Mouse (Mus musculus) embryonic facial prominence, embryonic 14.5 days (tissue): ENCODE measurements around the gene Usp19. TPM values are rescaled to one million over a fixed set of nuclear protein-coding genes. Genes with fewer than 3 reads are reported as not detected.

Experiments
- ATAC-seq: fragments of 200-750 bp; cut with Nextera tagmentation; 2 replicates; pipeline ENCODE4 v1.8.0; 2017; ENCODE audit warnings: low read depth, moderate number of reproducible peaks, moderate TSS enrichment
- DNase-seq: peaks from one replicate; pipeline ENCODE4 v3.0.0-alpha.2; 2015; ENCODE audit warnings: low spot score
- H3K27ac ChIP-seq: fragments of 300-500 bp; sonication (generic); replicated peaks from 2 replicates; pipeline ENCODE4 v1.5.1; 2014; ENCODE audit warnings: low read depth, mild to moderate bottlenecking, low read length, moderate library complexity
- H3K27me3 ChIP-seq: fragments of 300-500 bp; sonication (generic); replicated peaks from 2 replicates; pipeline ENCODE4 v1.6.1; 2014; ENCODE audit warnings: low read length; ENCODE audit not compliant: control insufficient read depth, insufficient read depth
- H3K36me3 ChIP-seq: fragments of 300-500 bp; sonication (generic); 2 replicates; pipeline ENCODE4 v1.6.1; 2014; ENCODE audit warnings: low read length, mixed read lengths; ENCODE audit not compliant: control insufficient read depth, insufficient read depth
- H3K4me1 ChIP-seq: fragments of 300-500 bp; sonication (generic); 2 replicates; pipeline ENCODE4 v1.6.1; 2014; ENCODE audit warnings: antibody characterized with exemption, low read length; ENCODE audit not compliant: control insufficient read depth, insufficient read depth
- H3K4me2 ChIP-seq: fragments of 300-500 bp; sonication (generic); 2 replicates; pipeline ENCODE4 v1.6.1; 2014; ENCODE audit warnings: low read depth, mild to moderate bottlenecking, low read length, moderate library complexity, mixed read lengths
- H3K4me3 ChIP-seq: fragments of 300-500 bp; sonication (generic); 2 replicates; pipeline ENCODE4 v1.5.1; 2014; ENCODE audit warnings: low read depth, mild to moderate bottlenecking, low read length
- H3K9ac ChIP-seq: fragments of 300-500 bp; sonication (generic); 2 replicates; pipeline ENCODE4 v1.6.1; 2014; ENCODE audit warnings: low read depth, mild to moderate bottlenecking, low read length, moderate library complexity, mixed read lengths
- H3K9me3 ChIP-seq: fragments of 300-500 bp; sonication (generic); 2 replicates; pipeline ENCODE4 v1.6.1; 2016; ENCODE audit warnings: low read length; ENCODE audit not compliant: control insufficient read depth
- WGBS: fragments of 180-500 bp; shearing (Covaris S2); extraction: QIAGEN DNeasy Blood & Tissue Kit; methylation state at CpG from one replicate; pipeline ENCODE4 v1.1.7; 2014; 5-methylcytosine and 5-hydroxymethylcytosine counted together
- polyA plus RNA-seq: library from polyadenylated mRNA; unstranded; fragments of >200 nt; fragmentation: Nextera tagmentation; extraction: Ambion mirVana; gene quantifications from 2 replicates; pipeline ENCODE4 v1.2.1, GENCODE M21; 2014

Gene Usp19
- polyA plus RNA-seq, 1 experiment from 2014 or later: 57.8 TPM

GRCm38 (mm10) chr9:108521604-108522003 lies 31.2 kb downstream of the Usp19 start:
- Histone ChIP-seq H3K4me1 (peaks cover 3% of the 10 kb centered on the region; the same call in 1 of the 2 replicates), H3K36me3 (peaks cover 25% of the 10 kb centered on the region), H3K27ac (no peak overlapping the region), H3K4me3 (no peak overlapping the region), H3K9ac (no peak overlapping the region), H3K9me3 (no peaks in the 10 kb centered on the region), H3K4me2 (no peak overlapping the region), H3K27me3 (no peaks in the 10 kb centered on the region)
- no peak for ATAC-seq
- no peak for DNase-seq
- WGBS: 81% methylated on average over 2 of the region's 2 CpGs

- 93% methylated on average over 4 of the region's 4 CpGs for WGBS
- Histone ChIP-seq H3K27me3 (no peaks in the 10 kb centered on the region), H3K4me1 (peaks cover 3% of the 10 kb centered on the region; the same call in 1 of the 2 replicates), H3K4me3 (no peak overlapping the region), H3K9me3 (no peaks in the 10 kb centered on the region), H3K4me2 (no peak overlapping the region), H3K9ac (no peak overlapping the region), H3K36me3 (peaks cover 34% of the 10 kb centered on the region), H3K27ac (no peak overlapping the region)
- DNase-seq (no peak), ATAC-seq (no peak)
Measured at GRCm38 (mm10) chr9:108523341-108523740, 32.9 kb downstream of the Usp19 start.

GRCm38 (mm10) chr9:108525400-108525799 lies 35.0 kb downstream of the Usp19 start:
- no peak overlapping the region for H3K9ac ChIP-seq
- peaks cover 39% of the 10 kb centered on the region for H3K36me3 ChIP-seq
- no peak overlapping the region for H3K4me3 ChIP-seq
- H3K4me2 ChIP-seq: no peak overlapping the region
- WGBS: 91% methylated on average over 3 of the region's 3 CpGs
- no peak overlapping the region for H3K27ac ChIP-seq
- no peaks in the 10 kb centered on the region for H3K27me3 ChIP-seq
- ATAC-seq (no peak), DNase-seq (no peak)
- no peaks in the 10 kb centered on the region for H3K9me3 ChIP-seq
- H3K4me1 ChIP-seq: no peaks in the 10 kb centered on the region

GRCm38 (mm10) chr9:108530954-108531353 lies 40.6 kb downstream of the Usp19 start:
- no peak for DNase-seq
- whole genome bisulfite sequencing: 93% methylated on average over 1 of the region's 1 CpGs
- Histone ChIP-seq H3K9ac (no peak overlapping the region), H3K36me3 (peaks cover 82% of the 10 kb centered on the region), H3K4me1 (no peaks in the 10 kb centered on the region), H3K4me3 (no peak overlapping the region), H3K27me3 (no peaks in the 10 kb centered on the region), H3K4me2 (no peak overlapping the region), H3K9me3 (no peaks in the 10 kb centered on the region), H3K27ac (no peak overlapping the region)
- no peak for ATAC-seq

GRCm38 (mm10) chr9:108531496-108531895 lies 41.1 kb downstream of the Usp19 start:
- Histone ChIP-seq H3K4me3 (no peak overlapping the region), H3K4me1 (no peaks in the 10 kb centered on the region), H3K27ac (no peak overlapping the region), H3K27me3 (no peaks in the 10 kb centered on the region), H3K4me2 (no peak overlapping the region), H3K36me3 (peaks cover 87% of the 10 kb centered on the region), H3K9ac (no peak overlapping the region), H3K9me3 (no peaks in the 10 kb centered on the region)
- no peak for DNase-seq
- 94% methylated on average over 1 of the region's 1 CpGs for WGBS
- no peak for ATAC-seq

GRCm38 (mm10) chr9:108540846-108541245 lies 50.4 kb downstream of the Usp19 start:
- peaks cover 96% of the 10 kb centered on the region for H3K36me3 ChIP-seq
- no peak for ATAC-seq
- DNase-seq: no peak
- H3K27ac ChIP-seq: no peak overlapping the region
- H3K4me1 ChIP-seq: no peaks in the 10 kb centered on the region
- H3K4me3 ChIP-seq: no peak overlapping the region
- H3K9ac ChIP-seq: no peak overlapping the region
- H3K27me3 ChIP-seq: no peaks in the 10 kb centered on the region
- no peak overlapping the region for H3K4me2 ChIP-seq
- no peaks in the 10 kb centered on the region for H3K9me3 ChIP-seq

GRCm38 (mm10) chr9:108545986-108546385 lies 55.6 kb downstream of the Usp19 start:
- Histone ChIP-seq H3K4me3 (no peak overlapping the region), H3K27me3 (no peaks in the 10 kb centered on the region), H3K9me3 (no peaks in the 10 kb centered on the region), H3K9ac (no peak overlapping the region), H3K4me2 (no peak overlapping the region), H3K36me3 (peaks cover 93% of the 10 kb centered on the region), H3K4me1 (no peaks in the 10 kb centered on the region), H3K27ac (no peak overlapping the region)
- DNase-seq: no peak
- 91% methylated on average over 3 of the region's 3 CpGs for WGBS
- no peak for ATAC-seq

GRCm38 (mm10) chr9:108546875-108547274 lies 56.5 kb downstream of the Usp19 start:
- H3K4me3 ChIP-seq: no peak overlapping the region
- peaks cover 92% of the 10 kb centered on the region for H3K36me3 ChIP-seq
- WGBS: 90% methylated on average over 1 of the region's 1 CpGs
- H3K27me3 ChIP-seq: no peaks in the 10 kb centered on the region
- no peaks in the 10 kb centered on the region for H3K4me1 ChIP-seq
- H3K9me3 ChIP-seq: no peaks in the 10 kb centered on the region
- H3K27ac ChIP-seq: no peak overlapping the region
- no peak overlapping the region for H3K4me2 ChIP-seq
- ATAC-seq: no peak
- DNase-seq: no peak
- H3K9ac ChIP-seq: no peak overlapping the region
